Mouse (Mus musculus) spleen, adult 2 months (tissue): ENCODE results near the gene Akap2.

Experiments used
- CTCF ChIP-seq: fragments of 200-500 bp; IDR thresholded peaks from 2 replicates; pipeline ENCODE4 v1.5.1; 2011; ENCODE audit warnings: mild to moderate bottlenecking, inconsistent platforms; ENCODE audit not compliant: insufficient read depth, insufficient read length, insufficient replicate concordance; ENCODE audit errors: extremely low read depth
- POLR2A ChIP-seq: fragments of 200-500 bp; IDR thresholded peaks from 2 replicates; pipeline ENCODE4 v1.6.1; 2011; ENCODE audit warnings: low read depth, low read length, inconsistent platforms

GRCm38 (mm10) chr4:57895140-57895539 lies 177.7 kb downstream of the Akap2 start:
- TF ChIP-seq CTCF (no peak), POLR2A (no peak)
